Mouse (Mus musculus) midbrain, postnatal 0 days (tissue): ENCODE measurements around the gene Ptprg. TPM values are rescaled to one million over a fixed set of nuclear protein-coding genes. Genes with fewer than 3 reads are reported as not detected.
A peak's percentile ranks its signal among the peaks of the same experiment; 100 is the strongest.

Experiments used
- ATAC-seq: fragments of 200-750 bp; cut with Nextera tagmentation; 2 replicates; pipeline ENCODE4 v1.8.0; 2017; ENCODE audit warnings: moderate number of reproducible peaks, mild to moderate bottlenecking, moderate TSS enrichment, moderate library complexity; ENCODE audit not compliant: low FRiP score
- DNase-seq: peaks from one replicate; pipeline ENCODE4 v3.0.0-alpha.2; 2015; ENCODE audit warnings: low spot score
- H3K27ac ChIP-seq: fragments of 300-500 bp; sonication (generic); 2 replicates; pipeline ENCODE4 v1.5.1; 2014; ENCODE audit warnings: low read depth, mild to moderate bottlenecking, low read length, mixed read lengths
- H3K27me3 ChIP-seq: fragments of 300-500 bp; sonication (generic); 2 replicates; pipeline ENCODE4 v1.6.1; 2014; ENCODE audit warnings: low read length, control low read depth, mixed read lengths; ENCODE audit not compliant: insufficient read depth
- H3K36me3 ChIP-seq: fragments of 300-500 bp; sonication (generic); 2 replicates; pipeline ENCODE4 v1.6.1; 2014; ENCODE audit warnings: low read length, control low read depth, mixed read lengths; ENCODE audit not compliant: insufficient read depth
- H3K4me1 ChIP-seq: fragments of 300-500 bp; sonication (generic); 2 replicates; pipeline ENCODE4 v1.6.1; 2014; ENCODE audit warnings: mild to moderate bottlenecking, control low read depth, antibody characterized with exemption, low read length, mixed read lengths; ENCODE audit not compliant: insufficient read depth
- H3K4me2 ChIP-seq: fragments of 300-500 bp; sonication (generic); 2 replicates; pipeline ENCODE4 v1.6.1; 2014; ENCODE audit warnings: low read depth, mild to moderate bottlenecking, low read length, mixed read lengths; ENCODE audit not compliant: poor library complexity, severe bottlenecking
- H3K4me3 ChIP-seq: fragments of 300-500 bp; sonication (generic); 2 replicates; pipeline ENCODE4 v1.5.1; 2014; ENCODE audit warnings: low read depth, mild to moderate bottlenecking, low read length, moderate library complexity
- H3K9ac ChIP-seq: fragments of 300-500 bp; sonication (generic); replicated peaks from 2 replicates; pipeline ENCODE4 v1.6.1; 2014; ENCODE audit warnings: mild to moderate bottlenecking, low read length, moderate library complexity, mixed read lengths; ENCODE audit not compliant: poor library complexity, severe bottlenecking
- H3K9me3 ChIP-seq: fragments of 300-500 bp; sonication (generic); 2 replicates; pipeline ENCODE4 v1.6.1; 2016; ENCODE audit warnings: low read length, control low read depth
- CTCF ChIP-seq: IDR thresholded peaks from 2 replicates; pipeline ENCODE4 v1.5.1; 2016; ENCODE audit warnings: antibody characterized with exemption, mild to moderate bottlenecking
- WGBS: fragments of 180-500 bp; shearing (Covaris S2); extraction: QIAGEN DNeasy Blood & Tissue Kit; methylation state at CpG from one replicate; pipeline ENCODE4 v1.1.7; 2014; 5-methylcytosine and 5-hydroxymethylcytosine counted together
- polyA plus RNA-seq: library from polyadenylated mRNA; unstranded; fragments of >200 nt; fragmentation: Nextera tagmentation; extraction: Ambion mirVana; gene quantifications from 2 replicates; pipeline ENCODE4 v1.2.1, GENCODE M21; 2015
- total RNA-seq: library from RNA; depleted of rRNA; stranded (reverse); fragments of >200 nt; gene quantifications from 2 replicates; pipeline ENCODE4 v1.2.3, GENCODE M21; 2014

Gene Ptprg
- total and polyA plus RNA-seq, 2 experiments from 2014 or later: 25.7 to 84.9 TPM

DNA sequence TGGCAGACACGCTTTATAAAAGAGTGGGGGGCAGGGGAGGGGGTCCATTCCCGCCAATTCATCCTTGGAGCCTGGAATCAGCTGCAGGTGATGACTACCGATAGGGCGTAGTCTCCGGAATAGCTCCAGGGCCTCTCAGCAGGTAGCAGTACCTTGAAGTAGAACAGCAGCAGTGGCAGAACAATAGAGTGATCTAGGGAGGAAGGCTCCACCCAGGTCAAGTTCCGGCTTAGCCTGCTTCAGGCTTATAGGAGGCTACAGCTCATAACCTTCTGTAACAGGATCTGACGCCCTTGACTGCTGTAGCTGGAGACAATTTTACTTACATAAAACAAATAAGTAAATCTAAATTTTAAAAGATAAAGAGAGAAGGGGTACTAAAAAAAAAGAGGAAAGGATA lies 554.1 kb downstream of the Ptprg start:
- no peak for ATAC-seq
- WGBS: 69% methylated on average over 7 of the region's 7 CpGs
- DNase-seq: no peak
- Histone ChIP-seq H3K4me1 (no peaks in the 10 kb centered on the region), H3K4me3 (no peak overlapping the region), H3K36me3 (no peaks in the 10 kb centered on the region), H3K9me3 (no peaks in the 10 kb centered on the region), H3K9ac (no peak overlapping the region), H3K27ac (no peak overlapping the region), H3K4me2 (no peak overlapping the region), H3K27me3 (no peaks in the 10 kb centered on the region)
- no peak for TF ChIP-seq CTCF

GRCm38 (mm10) chr14:12107991-12108390 lies 554.7 kb downstream of the Ptprg start:
- Histone ChIP-seq H3K4me2 (no peak overlapping the region), H3K4me3 (no peak overlapping the region), H3K9me3 (no peaks in the 10 kb centered on the region), H3K36me3 (no peaks in the 10 kb centered on the region), H3K9ac (no peak overlapping the region), H3K27ac (no peak overlapping the region), H3K27me3 (no peaks in the 10 kb centered on the region), H3K4me1 (0 out of 2 replicates have a peak, but pooled peaks cover 2% of the 10 kb centered on the region)
- 89% methylated on average over 7 of the region's 7 CpGs for WGBS
- DNase-seq (no peak), ATAC-seq (no peak)
- no peak for TF ChIP-seq CTCF

GRCm38 (mm10) chr14:12112548-12113011 lies 559.2 kb downstream of the Ptprg start:
- 64% methylated on average over 2 of the region's 2 CpGs for WGBS
- Histone ChIP-seq H3K9ac (no peak overlapping the region), H3K9me3 (no peaks in the 10 kb centered on the region), H3K27ac (no peak overlapping the region), H3K4me3 (no peak overlapping the region), H3K27me3 (no peaks in the 10 kb centered on the region), H3K4me1 (0 out of 2 replicates have a peak, but pooled peaks cover 4% of the 10 kb centered on the region), H3K4me2 (no peak overlapping the region), H3K36me3 (no peaks in the 10 kb centered on the region)
- DNase-seq: peak; percentile 27
- ATAC-seq: no peak
- TF ChIP-seq CTCF: no peak

GRCm38 (mm10) chr14:12113326-12113725 lies 560.0 kb downstream of the Ptprg start:
- H3K4me2 ChIP-seq: no peak overlapping the region
- H3K36me3 ChIP-seq: no peaks in the 10 kb centered on the region
- WGBS: 73% methylated on average over 5 of the region's 5 CpGs
- no peaks in the 10 kb centered on the region for H3K27me3 ChIP-seq
- no peak overlapping the region for H3K9ac ChIP-seq
- DNase-seq: no peak
- H3K9me3 ChIP-seq: no peaks in the 10 kb centered on the region
- 0 out of 2 replicates have a peak, but pooled peaks cover 4% of the 10 kb centered on the region for H3K4me1 ChIP-seq
- ATAC-seq: no peak
- TF ChIP-seq CTCF: no peak
- no peak overlapping the region for H3K27ac ChIP-seq
- H3K4me3 ChIP-seq: no peak overlapping the region

DNA sequence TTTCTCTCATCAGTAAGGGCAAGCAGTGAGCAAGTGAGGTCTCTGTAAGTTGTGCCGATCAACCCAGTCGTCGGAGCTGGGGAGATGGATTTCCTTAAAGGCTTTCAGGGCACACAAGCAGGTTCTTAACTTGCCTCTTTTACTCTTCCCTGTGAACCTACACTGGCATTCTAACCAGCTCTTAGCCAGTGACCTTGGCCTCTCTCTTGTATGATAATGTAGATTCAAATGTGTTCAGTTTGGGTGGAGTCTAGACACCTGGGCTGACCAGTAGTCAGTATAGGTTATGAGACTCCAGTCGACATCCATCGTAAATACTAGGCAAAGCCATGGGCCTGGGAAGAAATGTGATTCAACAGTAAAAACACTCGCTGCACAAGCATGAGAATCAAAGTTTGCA lies 560.7 kb downstream of the Ptprg start:
- H3K9me3 ChIP-seq: no peaks in the 10 kb centered on the region
- no peaks in the 10 kb centered on the region for H3K36me3 ChIP-seq
- no peak overlapping the region for H3K4me2 ChIP-seq
- WGBS: 92% methylated on average over 6 of the region's 6 CpGs
- no peaks in the 10 kb centered on the region for H3K27me3 ChIP-seq
- H3K4me1 ChIP-seq: 0 out of 2 replicates have a peak, but pooled peaks cover 4% of the 10 kb centered on the region
- no peak for DNase-seq
- no peak overlapping the region for H3K27ac ChIP-seq
- H3K9ac ChIP-seq: no peak overlapping the region
- no peak for TF ChIP-seq CTCF
- no peak for ATAC-seq
- H3K4me3 ChIP-seq: no peak overlapping the region

- Histone ChIP-seq H3K4me3 (no peak overlapping the region), H3K36me3 (no peaks in the 10 kb centered on the region), H3K4me1 (0 out of 2 replicates have a peak, but pooled peaks cover 2% of the 10 kb centered on the region), H3K9ac (no peak overlapping the region), H3K27me3 (no peaks in the 10 kb centered on the region), H3K27ac (no peak overlapping the region), H3K9me3 (no peaks in the 10 kb centered on the region), H3K4me2 (no peak overlapping the region)
- no peak for TF ChIP-seq CTCF
- DNase-seq (no peak), ATAC-seq (no peak)
- WGBS: 67% methylated on average over 8 of the region's 8 CpGs
Observed at GRCm38 (mm10) chr14:12119260-12119659, 565.9 kb downstream of the Ptprg start.
